Mouse (Mus musculus) kidney, postnatal 0 days (tissue): ENCODE results near the gene Hey2. TPM values are rescaled to one million over a fixed set of nuclear protein-coding genes. Genes with fewer than 3 reads are reported as not detected.

Source experiments
- ATAC-seq: fragments of 200-750 bp; cut with Nextera tagmentation; replicated peaks from 2 replicates; pipeline ENCODE4 v1.8.0; 2017; ENCODE audit warnings: low read depth, moderate number of reproducible peaks, moderate TSS enrichment, moderate library complexity; ENCODE audit not compliant: low FRiP score
- DNase-seq: peaks from one replicate; pipeline ENCODE4 v3.0.0-alpha.2; 2016; ENCODE audit warnings: low spot score
- H3K27ac ChIP-seq: fragments of 300-500 bp; sonication (generic); 2 replicates; pipeline ENCODE4 v1.5.1; 2014; ENCODE audit warnings: mild to moderate bottlenecking
- H3K27me3 ChIP-seq: fragments of 300-500 bp; sonication (generic); 2 replicates; pipeline ENCODE4 v1.6.1; 2014; ENCODE audit warnings: low read length, mixed read lengths; ENCODE audit not compliant: insufficient read depth
- H3K36me3 ChIP-seq: fragments of 300-500 bp; sonication (generic); 2 replicates; pipeline ENCODE4 v1.6.1; 2014; ENCODE audit warnings: low read length, mixed read lengths; ENCODE audit not compliant: insufficient read depth
- H3K4me1 ChIP-seq: fragments of 300-500 bp; sonication (generic); replicated peaks from 2 replicates; pipeline ENCODE4 v1.6.1; 2014; ENCODE audit warnings: antibody characterized with exemption, low read length, mixed read lengths; ENCODE audit not compliant: insufficient read depth
- H3K4me2 ChIP-seq: fragments of 300-500 bp; sonication (generic); 2 replicates; pipeline ENCODE4 v1.6.1; 2014; ENCODE audit warnings: mild to moderate bottlenecking, low read length, moderate library complexity, mixed read lengths
- H3K4me3 ChIP-seq: fragments of 300-500 bp; sonication (generic); replicated peaks from 2 replicates; pipeline ENCODE4 v1.5.1; 2014; ENCODE audit warnings: low read depth, low read length
- H3K9ac ChIP-seq: fragments of 300-500 bp; sonication (generic); 2 replicates; pipeline ENCODE4 v1.6.1; 2014; ENCODE audit warnings: low read depth, low read length
- H3K9me3 ChIP-seq: fragments of 300-500 bp; sonication (generic); replicated peaks from 2 replicates; pipeline ENCODE4 v1.6.1; 2016; ENCODE audit warnings: low read length, inconsistent platforms, mixed read lengths
- CTCF ChIP-seq: IDR thresholded peaks from 2 replicates; pipeline ENCODE4 v1.5.1; 2016; ENCODE audit warnings: antibody characterized with exemption, low read depth, mild to moderate bottlenecking, moderate library complexity
- WGBS: fragments of 180-500 bp; shearing (Covaris S2); extraction: QIAGEN DNeasy Blood & Tissue Kit; methylation state at CpG from one replicate; pipeline ENCODE4 v1.1.7; 2014; 5-methylcytosine and 5-hydroxymethylcytosine counted together
- polyA plus RNA-seq: library from polyadenylated mRNA; unstranded; fragments of >200 nt; fragmentation: Nextera tagmentation; extraction: Ambion mirVana; gene quantifications from 2 replicates; pipeline ENCODE4 v1.2.1, GENCODE M21; 2015

The Hey2 gene
- polyA plus RNA-seq, 1 experiment from 2014 or later = 3.5 TPM

- Histone ChIP-seq H3K27ac (0 out of 2 replicates have a peak overlapping the region, but pooled peaks have one; percentile 50), H3K9ac (peak overlapping the region; percentile 46; the same call in 1 of the 2 replicates), H3K9me3 (no peaks in the 10 kb centered on the region), H3K27me3 (0 out of 2 replicates have a peak, but pooled peaks cover 4% of the 10 kb centered on the region), H3K4me3 (peak overlapping the region; percentile 56), H3K36me3 (no peaks in the 10 kb centered on the region), H3K4me1 (no peaks in the 10 kb centered on the region), H3K4me2 (peak overlapping the region; percentile 83)
- WGBS = 1% methylated on average over 21 of the region's 21 CpGs
- no peak for TF ChIP-seq CTCF
- DNase-seq (peak; percentile 55), ATAC-seq (no peak)
These were observed 1.0 kb upstream of the Hey2 start for GRCm38 (mm10) chr10:30843438-30844190.

- Histone ChIP-seq H3K9ac (peak overlapping the region; percentile 49; the same call in 1 of the 2 replicates), H3K4me2 (peak overlapping the region; percentile 83), H3K36me3 (no peaks in the 10 kb centered on the region), H3K27me3 (0 out of 2 replicates have a peak, but pooled peaks cover 4% of the 10 kb centered on the region), H3K9me3 (no peaks in the 10 kb centered on the region), H3K4me3 (peak overlapping the region; percentile 56), H3K27ac (peak overlapping the region; percentile 50; the same call in 1 of the 2 replicates), H3K4me1 (no peaks in the 10 kb centered on the region)
- ATAC-seq (peak; percentile 26), DNase-seq (peak; percentile 58)
- TF ChIP-seq CTCF = no peak
- WGBS = under 1% methylated on average over 29 of the region's 29 CpGs
These were observed 373 bp downstream of the Hey2 start for GRCm38 (mm10) chr10:30842228-30842627.

- Histone ChIP-seq H3K9me3 (no peaks in the 10 kb centered on the region), H3K9ac (no peak overlapping the region), H3K27ac (no peak overlapping the region), H3K27me3 (no peaks in the 10 kb centered on the region), H3K4me3 (no peak overlapping the region), H3K4me2 (peak overlapping the region; percentile 83; the same call in 1 of the 2 replicates), H3K36me3 (no peaks in the 10 kb centered on the region), H3K4me1 (no peaks in the 10 kb centered on the region)
- TF ChIP-seq CTCF = no peak
- WGBS = 72% methylated on average over 5 of the region's 5 CpGs
- ATAC-seq (no peak), DNase-seq (no peak)
These were observed 1.8 kb downstream of the Hey2 start for GRCm38 (mm10) chr10:30840824-30841223.

GRCm38 (mm10) chr10:30838188-30838587 lies 4.4 kb downstream of the Hey2 start:
- no peak overlapping the region for H3K4me3 ChIP-seq
- no peaks in the 10 kb centered on the region for H3K36me3 ChIP-seq
- no peak overlapping the region for H3K4me2 ChIP-seq
- ATAC-seq (no peak), DNase-seq (peak; percentile 79)
- TF ChIP-seq CTCF = peak; percentile 73
- H3K27me3 ChIP-seq = no peaks in the 10 kb centered on the region
- H3K9ac ChIP-seq = no peak overlapping the region
- WGBS = 2% methylated on average over 1 of the region's 1 CpGs
- H3K27ac ChIP-seq = no peak overlapping the region
- no peaks in the 10 kb centered on the region for H3K4me1 ChIP-seq
- H3K9me3 ChIP-seq = no peaks in the 10 kb centered on the region

- Histone ChIP-seq H3K4me2 (no peak overlapping the region), H3K27ac (no peak overlapping the region), H3K4me1 (no peaks in the 10 kb centered on the region), H3K4me3 (no peak overlapping the region), H3K9me3 (no peaks in the 10 kb centered on the region), H3K36me3 (no peaks in the 10 kb centered on the region), H3K27me3 (no peaks in the 10 kb centered on the region), H3K9ac (no peak overlapping the region)
- ATAC-seq (no peak), DNase-seq (peak; percentile 82)
- peak; percentile 83 for TF ChIP-seq CTCF
- WGBS = 4% methylated on average over 1 of the region's 1 CpGs
These were observed 17.6 kb downstream of the Hey2 start for GRCm38 (mm10) chr10:30825049-30825448.

- no peaks in the 10 kb centered on the region for H3K4me1 ChIP-seq
- no peak overlapping the region for H3K27ac ChIP-seq
- DNase-seq (peak; percentile 93), ATAC-seq (peak; percentile 92)
- TF ChIP-seq CTCF = peak; percentile 85
- H3K4me2 ChIP-seq = peak overlapping the region; percentile 44
- no peaks in the 10 kb centered on the region for H3K27me3 ChIP-seq
- no peaks in the 10 kb centered on the region for H3K9me3 ChIP-seq
- H3K36me3 ChIP-seq = no peaks in the 10 kb centered on the region
- H3K9ac ChIP-seq = no peak overlapping the region
- 4% methylated on average over 11 of the region's 11 CpGs for WGBS
- H3K4me3 ChIP-seq = peak overlapping the region; percentile 25; the same call in 1 of the 2 replicates
These were observed 31.7 kb downstream of the Hey2 start for GRCm38 (mm10) chr10:30810967-30811293.
